Mouse (Mus musculus) liver, postnatal 0 days (tissue): ENCODE measurements around the gene Nadk.

Experiments
- CTCF ChIP-seq: sonication (generic); IDR thresholded peaks from 2 replicates; pipeline ENCODE4 v1.5.1; 2016; ENCODE audit warnings: antibody characterized with exemption, low read depth
- EP300 ChIP-seq: IDR thresholded peaks from 2 replicates; pipeline ENCODE4 v1.6.1; 2016; ENCODE audit warnings: antibody characterized with exemption, low read depth, mild to moderate bottlenecking

- TF ChIP-seq CTCF = no peak
- TF ChIP-seq EP300 = peak; percentile 86
Observed at GRCm38 (mm10) chr4:155602753-155603152, 40.6 kb downstream of the Nadk start.
